Mouse (Mus musculus) liver, embryonic 15.5 days (tissue): ENCODE data around the gene Fam219b. TPM values are rescaled to one million over a fixed set of nuclear protein-coding genes. Genes with fewer than 3 reads are reported as not detected.

Experiments
- polyA plus RNA-seq: library from polyadenylated mRNA; unstranded; fragments of >200 nt; fragmentation: Nextera tagmentation; extraction: Ambion mirVana; gene quantifications from 2 replicates; pipeline ENCODE4 v1.2.1, GENCODE M21; 2015

The Fam219b gene
- polyA plus RNA-seq, 1 experiment from 2014 or later = 6.1 TPM

Other genes starting within 250 kb of the Fam219b start
- 8.9 and 10.5 TPM in 2 replicates for gene Ppcdc, start 97.4 kb upstream of the Fam219b start, polyA plus RNA-seq
- gene Scamp5, start 69.5 kb upstream of the Fam219b start, polyA plus RNA-seq = 7.7 and 8.1 TPM in 2 replicates
- 0.39 and 0.64 TPM in 2 replicates for gene Rpp25, start 33.5 kb upstream of the Fam219b start, polyA plus RNA-seq
- 249 and 287 TPM in 2 replicates for gene Cox5a, start 16.3 kb upstream of the Fam219b start, polyA plus RNA-seq
- 11.9 and 12.5 TPM in 2 replicates for gene Mpi, start 15.2 kb downstream of the Fam219b start, polyA plus RNA-seq
- 24.9 and 25.7 TPM in 2 replicates for gene Scamp2, start 23.4 kb downstream of the Fam219b start, polyA plus RNA-seq
- gene Ulk3, start 51.9 kb downstream of the Fam219b start, polyA plus RNA-seq = 3.5 and 4.4 TPM in 2 replicates
- gene Cplx3, start 68.8 kb downstream of the Fam219b start, polyA plus RNA-seq = not detected in 2 replicates
- not detected in 2 replicates for gene Lman1l, start 83.2 kb downstream of the Fam219b start, polyA plus RNA-seq
- gene Csk, start 116.1 kb downstream of the Fam219b start, polyA plus RNA-seq = 15.4 and 15.9 TPM in 2 replicates
- 0.14 and 0.15 TPM in 2 replicates for gene Cyp1a2, start 146.2 kb downstream of the Fam219b start, polyA plus RNA-seq
- 0.13 and 0.16 TPM in 2 replicates for gene Cyp1a1, start 150.4 kb downstream of the Fam219b start, polyA plus RNA-seq
- gene Edc3, start 171.0 kb downstream of the Fam219b start, polyA plus RNA-seq = 13.8 and 16.2 TPM in 2 replicates
- gene Clk3, start 228.3 kb downstream of the Fam219b start, polyA plus RNA-seq = 105 and 129 TPM in 2 replicates